8 mouse cellular contexts compared by ENCODE assay signal in the genomic region with DNA sequence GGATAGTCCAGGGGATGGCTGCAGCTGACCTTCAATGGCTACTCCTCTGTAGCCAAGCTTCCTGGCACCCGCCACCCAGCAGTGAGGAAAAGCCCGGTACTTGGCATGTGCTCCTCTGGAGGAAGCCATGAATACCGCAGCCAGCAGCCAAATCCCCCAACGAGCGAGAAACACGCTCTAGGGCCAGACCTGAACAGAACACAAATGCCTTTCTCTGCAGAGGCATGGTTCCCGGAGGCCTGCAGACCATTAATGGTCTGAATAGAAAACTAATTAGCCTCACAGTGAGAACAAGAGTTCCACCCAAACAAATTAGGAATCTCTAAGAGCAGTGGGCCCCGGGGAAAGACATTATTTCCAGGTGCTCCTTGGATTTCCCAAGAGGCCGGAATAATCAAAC. TPM values are rescaled to one million over a fixed set of nuclear protein-coding genes. Genes with fewer than 3 reads are reported as not detected.
A peak's percentile ranks its signal among the peaks of the same experiment; 100 is the strongest.
DNase-seq lines count a peak whose midpoint lies in the region; ATAC-seq and TF ChIP-seq lines count a peak whose summit lies in the region.

No protein-coding gene starts in this region.

- peaks cover 13 to 60% of the 10 kb centered on the region in 2 experiments for H3K36me3 ChIP-seq in CH12.LX (replicated peaks in 1 of 2; ENCODE audit: control insufficient read depth in 1 of 2, insufficient read depth in 1 of 2, low read length in 1 of 2)
- H3K36me3 ChIP-seq in forebrain, embryonic 13.5 days (ENCODE audit: poor library complexity, severe bottlenecking), result peaks cover 21% of the 10 kb centered on the region

- peak overlapping the region; percentile 92; the same call in 1 of the 2 replicates for H3K27ac ChIP-seq in CH12.LX (ENCODE audit: insufficient read depth, low read depth)
- H3K27ac ChIP-seq in forebrain, embryonic 13.5 days, result peak overlapping the region; percentile 65; the same call in 1 of the 2 replicates

- no peaks in the 10 kb centered on the region for H3K79me2 ChIP-seq in CH12.LX (replicated peaks; ENCODE audit: control insufficient read depth, extremely low read depth, insufficient read depth, poor library complexity, severe bottlenecking)

- TF ChIP-seq RAD21 in CH12.LX (IDR thresholded peaks at IDR 0.05; ENCODE audit: low read depth, low read length), result no peak

- TF ChIP-seq EP300 in CH12.LX (IDR thresholded peaks at IDR 0.05; ENCODE audit: low read length), result no peak

- H3K4me2 ChIP-seq in CH12.LX (ENCODE audit: insufficient read depth, low read depth, poor library complexity, severe bottlenecking), result peak overlapping the region; percentile 76
- no peak overlapping the region for H3K4me2 ChIP-seq in forebrain, embryonic 13.5 days

- DNase-seq in CH12.LX (ENCODE audit: extremely low read depth) (peak; percentile 24), MN1 (ENCODE audit: low spot score) (peak; percentile 83)
- peak; percentile 41 for DNase-seq in heart, postnatal 4 days
- peak; percentile 54 to 74 for DNase-seq in left cerebral cortex, postnatal 10 days (ENCODE audit: extremely low spot score in 1 of 2, low spot score in 2 of 2)
- DNase-seq in right cerebral cortex, postnatal 4 days, result peak; percentile 53
- DNase-seq in urinary bladder, postnatal 25 days (ENCODE audit: low spot score), result no peak
- DNase-seq in yolk sac, embryonic 10.5 days (ENCODE audit: low spot score), result no peak

- in situ Hi-C loops in CH12.LX (cut with MboI; ENCODE audit: low pct_ligation_motif_present, low pct_unique_long_range_greater_than_20kb, low sequenced_read_pairs), result no loop called here

- H3K9ac ChIP-seq in CH12.LX (ENCODE audit: insufficient read depth, low read depth), result peak overlapping the region; percentile 48
- no peak overlapping the region for H3K9ac ChIP-seq in forebrain, embryonic 13.5 days

- no peaks in the 10 kb centered on the region for H3K27me3 ChIP-seq in CH12.LX (replicated peaks)
- peaks cover 36% of the 10 kb centered on the region for H3K27me3 ChIP-seq in forebrain, embryonic 13.5 days

- H3K4me1 ChIP-seq in CH12.LX (ENCODE audit: control insufficient read depth in 1 of 2, insufficient read depth in 2 of 2), result peaks cover 14 to 32% of the 10 kb centered on the region in 2 experiments
- peaks cover 15% of the 10 kb centered on the region for H3K4me1 ChIP-seq in forebrain, embryonic 13.5 days

- dilution Hi-C loops in CH12.LX (cut with MboI; ENCODE audit: extremely low pct_ligation_motif_present, extremely low pct_unique_long_range_greater_than_20kb, low sequenced_read_pairs), result no loop called here

- intact Hi-C loops in left cerebral cortex, postnatal 10 days (cut with DNase I), result no loop called here

- 0 out of 2 replicates have a peak, but pooled peaks have one; percentile 1 for TF ChIP-seq POLR2A in CH12.LX (IDR thresholded peaks at IDR 0.05; ENCODE audit: low read depth, low read length)

- H3K4me3 ChIP-seq in CH12.LX (replicated peaks in 1 of 3; ENCODE audit: low read depth in 2 of 3, low read length in 2 of 3, poor library complexity in 1 of 3), result peak overlapping the region in 1 of 3 experiments; percentile 10
- H3K4me3 ChIP-seq in forebrain, embryonic 13.5 days, result no peak overlapping the region

- 18% methylated on average over 9 of the region's 9 CpGs for WGBS in forebrain, embryonic 13.5 days

- H3K9me3 ChIP-seq in CH12.LX (replicated peaks; ENCODE audit: low read length), result no peaks in the 10 kb centered on the region
- H3K9me3 ChIP-seq in forebrain, embryonic 13.5 days (replicated peaks), result no peaks in the 10 kb centered on the region

- peak; percentile 93 for ATAC-seq in forebrain, embryonic 13.5 days

- TF ChIP-seq CTCF in CH12.LX (conservative IDR thresholded peaks at IDR 0.05 in 1 of 2, IDR thresholded peaks at IDR 0.05 in 1 of 2; ENCODE audit: low read depth in 2 of 2, low read length in 2 of 2), result no peak

TF ChIP-seq in CH12.LX, 34 proteins besides CTCF, POLR2A, EP300 and RAD21:
- no peak for TF ChIP-seq RCOR1 (conservative IDR thresholded peaks at IDR 0.05; ENCODE audit: low read depth, low read length)
- TF ChIP-seq MAX (IDR thresholded peaks at IDR 0.05; ENCODE audit: low read length), result peak; percentile 5; the same call in 1 of the 2 replicates
TF ChIP-seq in CH12.LX: peak in this region for 1.

RNA-seq across cellular contexts. Expression of a gene that starts 46.3 kb away (rescaled TPM):
- total RNA-seq in CH12.LX (2012; rRNA removed), result 45.2 and 53.6 TPM in 2 replicates
- total RNA-seq in CH12.LX (2014; rRNA removed), result 50.7 and 54.7 TPM in 2 replicates
- polyA plus RNA-seq in CH12.LX (2012; ENCODE audit: insufficient read length, low read depth), result 103 and 108 TPM in 2 replicates
- polyA plus RNA-seq in forebrain, embryonic 13.5 days (2015; fragmentation: Nextera tagmentation; extraction: Ambion mirVana), result 56.8 and 58.2 TPM in 2 replicates
- 100 to 1,000 TPM; 101 to 103 TPM for total RNA-seq in heart, postnatal 4 days (2021)
- 100 to 1,000 TPM; 130 to 131 TPM for total RNA-seq in left cerebral cortex, postnatal 10 days (2021)

RNA-seq across cellular contexts. Expression of a gene that starts 56.4 kb away (rescaled TPM):
- total RNA-seq in CH12.LX (2012; rRNA removed) (0.50 and 0.51 TPM in 2 replicates), CH12.LX (2014; rRNA removed) (not detected in 2 replicates)
- not detected in 2 replicates for polyA plus RNA-seq in CH12.LX (2012; ENCODE audit: insufficient read length, low read depth)
- polyA plus RNA-seq in forebrain, embryonic 13.5 days (2015; fragmentation: Nextera tagmentation; extraction: Ambion mirVana), result 0.59 and 0.87 TPM in 2 replicates
- total RNA-seq in heart, postnatal 4 days (2021), result not detected
- 1 to 10 TPM; 4.5 to 5.5 TPM for total RNA-seq in left cerebral cortex, postnatal 10 days (2021)

Comparison
In these comparisons a context has a peak if more than half of its experiments do, and no peak if none do; other contexts are left out.
1. DNase-seq: peak in CH12.LX (single experiment), MN1 (single experiment), heart, postnatal 4 days (single experiment), left cerebral cortex, postnatal 10 days (2 of 2) and right cerebral cortex, postnatal 4 days (single experiment); none in urinary bladder, postnatal 25 days (single experiment) and yolk sac, embryonic 10.5 days (single experiment).